8 mouse cellular contexts compared by ENCODE assay signal in the genomic region with DNA sequence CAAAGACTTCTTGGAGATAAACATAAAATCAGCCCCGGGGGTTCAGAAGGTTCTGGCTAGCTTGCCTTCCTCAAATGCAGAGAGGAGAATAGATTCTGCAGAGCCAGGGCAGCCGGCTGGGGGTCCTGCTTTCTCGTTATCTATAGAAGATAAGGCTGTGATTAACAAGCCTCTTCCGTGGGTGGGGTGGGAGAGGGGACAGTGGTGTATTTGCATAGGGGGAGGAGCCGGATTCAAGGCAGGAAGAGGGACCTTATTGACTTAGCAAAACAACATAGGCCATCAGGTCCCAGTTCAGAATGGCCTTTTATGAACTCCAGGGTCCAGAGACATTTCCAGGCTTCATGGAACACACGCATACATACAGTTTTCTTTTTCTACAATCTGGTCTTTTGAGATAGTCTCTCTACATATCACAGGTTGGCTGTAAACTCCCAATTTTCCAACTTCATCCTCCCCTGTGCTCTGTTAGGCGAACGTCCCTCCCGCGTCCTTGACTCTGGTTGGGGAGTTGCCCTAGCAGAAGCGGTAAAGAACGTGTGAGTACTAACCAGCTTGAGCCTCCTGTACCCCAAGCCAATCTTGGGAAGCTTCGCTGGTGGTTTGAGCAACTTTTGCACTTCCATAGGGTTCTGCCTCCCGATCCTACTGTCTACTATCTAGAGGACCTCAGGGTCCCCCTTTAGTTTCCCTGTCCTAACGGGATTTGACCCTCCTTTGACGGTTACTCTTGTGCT. TPM values are rescaled to one million over a fixed set of nuclear protein-coding genes. Genes with fewer than 3 reads are reported as not detected.
DNase-seq lines count a peak whose midpoint lies in the region; ATAC-seq and TF ChIP-seq lines count a peak whose summit lies in the region.

No protein-coding gene starts in this region.

- WGBS in heart, postnatal 0 days, result 11% methylated on average over 16 of the region's 16 CpGs
- WGBS in liver, embryonic 16.5 days (ENCODE audit: insufficient replicate concordance), result 2% methylated on average over 16 of the region's 16 CpGs
- WGBS in neural tube, embryonic 14.5 days, result 7% methylated on average over 16 of the region's 16 CpGs

- no peak for ATAC-seq in heart, postnatal 0 days (ENCODE audit: insufficient read depth, low read depth)
- peak; percentile 52 for ATAC-seq in liver, embryonic 16.5 days (ENCODE audit: low read depth)
- no peak for ATAC-seq in neural tube, embryonic 14.5 days (ENCODE audit: low read depth)

- peak overlapping the region; percentile 86 for H3K4me2 ChIP-seq in heart, postnatal 0 days (ENCODE audit: low read depth, low read length)
- H3K4me2 ChIP-seq in liver, embryonic 16.5 days (ENCODE audit: low read depth, low read length), result peak overlapping the region; percentile 71
- H3K4me2 ChIP-seq in neural tube, embryonic 14.5 days (ENCODE audit: low read depth, low read length), result peak overlapping the region; percentile 60

- H3K4me1 ChIP-seq in heart, postnatal 0 days (ENCODE audit: control insufficient read depth, insufficient read depth), result peaks cover 6% of the 10 kb centered on the region; the same call in 1 of the 2 replicates
- H3K4me1 ChIP-seq in liver, embryonic 16.5 days (ENCODE audit: control insufficient read depth, low read depth, low read length), result peaks cover 12% of the 10 kb centered on the region
- peaks cover 3% of the 10 kb centered on the region; the same call in 1 of the 2 replicates for H3K4me1 ChIP-seq in neural tube, embryonic 14.5 days (ENCODE audit: control insufficient read depth, insufficient read depth, low read length)

- DNase-seq in adrenal gland, postnatal 10 days, result peak; percentile 20
- no peak for DNase-seq in adrenal gland, adult 2 months
- DNase-seq in ZHBTc4 (ENCODE audit: low read depth, low spot score), result peak; percentile 36
- no peak for DNase-seq in heart, postnatal 0 days (ENCODE audit: low spot score)
- no peak for DNase-seq in layer of hippocampus, adult 11-12 months (ENCODE audit: low spot score)
- no peak for DNase-seq in frontal cortex, postnatal 36 days (ENCODE audit: low spot score in 2 of 2)

- TF ChIP-seq CTCF in heart, postnatal 0 days (IDR thresholded peaks at IDR 0.05; ENCODE audit: low read depth), result no peak

- no peak overlapping the region for H3K27ac ChIP-seq in heart, postnatal 0 days (ENCODE audit: low read depth)
- H3K27ac ChIP-seq in liver, embryonic 16.5 days (ENCODE audit: low read length), result peak overlapping the region; percentile 77
- H3K27ac ChIP-seq in neural tube, embryonic 14.5 days (ENCODE audit: low read depth, low read length), result no peak overlapping the region

- no peak for TF ChIP-seq EP300 in heart, postnatal 0 days (IDR thresholded peaks at IDR 0.05; ENCODE audit: low read depth)

- H3K36me3 ChIP-seq in heart, postnatal 0 days (replicated peaks; ENCODE audit: control insufficient read depth, insufficient read depth, low read length), result no peaks in the 10 kb centered on the region
- no peaks in the 10 kb centered on the region for H3K36me3 ChIP-seq in liver, embryonic 16.5 days (ENCODE audit: control insufficient read depth, insufficient read depth)
- no peaks in the 10 kb centered on the region for H3K36me3 ChIP-seq in neural tube, embryonic 14.5 days (ENCODE audit: control insufficient read depth, insufficient read depth, low read length)

- H3K27me3 ChIP-seq in heart, postnatal 0 days (ENCODE audit: control insufficient read depth, insufficient read depth, low read length), result peaks cover 76% of the 10 kb centered on the region
- peaks cover 38% of the 10 kb centered on the region for H3K27me3 ChIP-seq in liver, embryonic 16.5 days (ENCODE audit: control insufficient read depth, insufficient read depth, low read depth, low read length)
- peaks cover 21% of the 10 kb centered on the region for H3K27me3 ChIP-seq in neural tube, embryonic 14.5 days (ENCODE audit: control insufficient read depth, insufficient read depth, low read length)

- peak overlapping the region; percentile 68 for H3K4me3 ChIP-seq in heart, postnatal 0 days (ENCODE audit: low read depth, low read length)
- H3K4me3 ChIP-seq in liver, embryonic 16.5 days (ENCODE audit: low read depth, low read length), result peak overlapping the region; percentile 67
- peak overlapping the region; percentile 35 for H3K4me3 ChIP-seq in neural tube, embryonic 14.5 days (ENCODE audit: low read depth, low read length)

- no peaks in the 10 kb centered on the region for H3K9me3 ChIP-seq in heart, postnatal 0 days (replicated peaks; ENCODE audit: control insufficient read depth, low read length)
- H3K9me3 ChIP-seq in liver, embryonic 16.5 days (replicated peaks; ENCODE audit: control insufficient read depth, low read length), result no peaks in the 10 kb centered on the region
- no peaks in the 10 kb centered on the region for H3K9me3 ChIP-seq in neural tube, embryonic 14.5 days (ENCODE audit: control insufficient read depth, low read length)

- H3K9ac ChIP-seq in heart, postnatal 0 days (replicated peaks; ENCODE audit: low read depth, low read length), result peak overlapping the region; percentile 59; the same call in 1 of the 2 replicates
- peak overlapping the region; percentile 67 for H3K9ac ChIP-seq in liver, embryonic 16.5 days (ENCODE audit: low read depth, low read length)
- peak overlapping the region; percentile 34; the same call in 1 of the 2 replicates for H3K9ac ChIP-seq in neural tube, embryonic 14.5 days (replicated peaks; ENCODE audit: low read depth, low read length)

RNA-seq across cellular contexts. Expression of gene Trim14, which starts 0.7 kb away (rescaled TPM):
- 1 to 10 TPM; 5.1 to 8.7 TPM for total RNA-seq in adrenal gland, postnatal 10 days (2021)
- total RNA-seq in adrenal gland, adult 2 months (2021), result 1 to 10 TPM; 4.9 to 5.8 TPM
- 16.0 and 21.3 TPM in 2 replicates for polyA plus RNA-seq in adrenal gland, adult 2 months (2012; rRNA removed)
- total RNA-seq in heart, postnatal 0 days (2014; rRNA removed; ENCODE audit: low replicate concordance), result 3.4 and 10.9 TPM in 2 replicates
- polyA plus RNA-seq in heart, postnatal 0 days (2015; fragmentation: Nextera tagmentation; extraction: Ambion mirVana), result 0.46 and 0.85 TPM in 2 replicates
- 8.2 and 9.0 TPM in 2 replicates for polyA plus RNA-seq in liver, embryonic 16.5 days (2015; fragmentation: Nextera tagmentation; extraction: Ambion mirVana)
- 1.1 and 1.4 TPM in 2 replicates for polyA plus RNA-seq in neural tube, embryonic 14.5 days (2014; fragmentation: Nextera tagmentation; extraction: Ambion mirVana)

RNA-seq across cellular contexts. Expression of gene Nans, which starts 46.2 kb away (rescaled TPM):
- 10 to 100 TPM; 38.3 to 41.0 TPM for total RNA-seq in adrenal gland, postnatal 10 days (2021)
- total RNA-seq in adrenal gland, adult 2 months (2021), result 10 to 100 TPM; 38.4 to 42.5 TPM
- polyA plus RNA-seq in adrenal gland, adult 2 months (2012; rRNA removed), result 13.7 and 16.0 TPM in 2 replicates
- 54.2 and 54.6 TPM in 2 replicates for total RNA-seq in heart, postnatal 0 days (2014; rRNA removed; ENCODE audit: low replicate concordance)
- 36.2 and 38.2 TPM in 2 replicates for polyA plus RNA-seq in heart, postnatal 0 days (2015; fragmentation: Nextera tagmentation; extraction: Ambion mirVana)
- polyA plus RNA-seq in liver, embryonic 16.5 days (2015; fragmentation: Nextera tagmentation; extraction: Ambion mirVana), result 40.5 and 48.3 TPM in 2 replicates
- 60.4 and 65.1 TPM in 2 replicates for polyA plus RNA-seq in neural tube, embryonic 14.5 days (2014; fragmentation: Nextera tagmentation; extraction: Ambion mirVana)

Comparison
In these comparisons a context has a peak if more than half of its experiments do, and no peak if none do; other contexts are left out.
1. DNase-seq: peak in adrenal gland, postnatal 10 days (single experiment) and ZHBTc4 (single experiment); none in adrenal gland, adult 2 months (single experiment), heart, postnatal 0 days (single experiment), layer of hippocampus, adult 11-12 months (single experiment) and frontal cortex, postnatal 36 days (0 of 2).
2. Peak in every context shown above with its lines, with median percentiles within 50 percentile points of each other: H3K4me2 ChIP-seq, H3K4me3 ChIP-seq and H3K9ac ChIP-seq.